Mouse (Mus musculus) embryonic fibroblast, embryonic 13.5 days (primary cell): ENCODE data around the gene Scrn1.

ENCODE experiments used
- CTCF ChIP-seq: IDR thresholded peaks from 2 replicates; pipeline ENCODE4 v1.5.1; 2011; ENCODE audit warnings: mild to moderate bottlenecking, control low read depth, low read length, moderate library complexity, borderline replicate concordance; ENCODE audit not compliant: insufficient read depth
- POLR2A ChIP-seq: IDR thresholded peaks from 2 replicates; pipeline ENCODE4 v1.6.1; 2011; ENCODE audit warnings: low read depth, mild to moderate bottlenecking, control low read depth, low read length, moderate library complexity

- TF ChIP-seq CTCF (no peak), POLR2A (no peak)
Observed at GRCm38 (mm10) chr6:54538773-54539173, 27.5 kb downstream of the Scrn1 start.
